Mouse (Mus musculus) lung, postnatal 36 days (tissue): ENCODE data around the gene Ccdc77.
A peak's percentile ranks its signal among the peaks of the same experiment; 100 is the strongest.

Experiments
- DNase-seq: peaks from one replicate; pipeline ENCODE4 v3.0.0; 2022; ENCODE audit warnings: mixed read lengths

The Ccdc77 gene

DNA sequence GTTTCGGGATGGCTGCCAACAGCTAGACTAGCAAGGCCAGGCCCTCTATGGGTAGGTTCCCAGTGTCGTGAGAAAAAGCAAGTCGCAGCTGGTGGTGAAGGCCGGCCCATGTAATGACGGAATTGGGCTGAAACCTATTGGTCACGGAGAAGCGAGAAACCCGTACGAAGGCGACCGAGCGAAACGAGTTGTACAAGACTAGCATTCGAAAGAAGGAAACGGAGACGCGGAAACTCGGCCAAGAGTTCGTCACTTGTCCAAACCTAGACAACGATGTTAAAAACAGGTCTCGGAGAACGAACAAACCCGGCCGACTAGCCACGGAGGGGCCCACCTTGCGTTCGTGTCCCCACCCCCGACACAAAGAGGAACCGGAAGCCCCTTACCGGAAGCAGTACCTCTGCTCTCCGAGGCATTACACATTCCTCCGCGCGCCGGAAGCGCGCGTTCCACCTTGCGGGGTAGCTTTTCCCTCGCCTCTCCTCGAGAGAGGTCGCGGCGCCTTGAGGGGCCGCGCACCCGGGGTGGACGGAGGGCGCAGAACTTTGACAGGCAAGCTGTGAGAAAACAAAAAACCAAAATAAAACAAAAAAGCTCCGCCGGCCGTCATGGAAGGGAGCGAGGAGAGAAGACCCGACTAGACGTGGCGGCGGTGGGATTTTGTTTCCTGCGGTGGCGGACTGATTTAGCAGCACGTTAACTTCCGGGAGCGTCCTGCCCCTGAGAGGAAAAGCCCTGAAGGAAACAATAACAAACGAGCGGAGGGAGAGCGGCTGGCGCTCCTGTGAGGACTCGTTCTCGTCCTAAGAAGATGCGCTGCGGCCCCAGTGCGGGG is at the start of gene Ccdc77, which contains the start of gene Kdm5a:
Gene Ccdc77, minus strand, starts transcription at position 687 of the 835 bp plus-strand sequence.
Gene Kdm5a, plus strand, starts transcription at position 437 of the 835 bp plus-strand sequence.
- DNase-seq = peak; percentile 94

DNA sequence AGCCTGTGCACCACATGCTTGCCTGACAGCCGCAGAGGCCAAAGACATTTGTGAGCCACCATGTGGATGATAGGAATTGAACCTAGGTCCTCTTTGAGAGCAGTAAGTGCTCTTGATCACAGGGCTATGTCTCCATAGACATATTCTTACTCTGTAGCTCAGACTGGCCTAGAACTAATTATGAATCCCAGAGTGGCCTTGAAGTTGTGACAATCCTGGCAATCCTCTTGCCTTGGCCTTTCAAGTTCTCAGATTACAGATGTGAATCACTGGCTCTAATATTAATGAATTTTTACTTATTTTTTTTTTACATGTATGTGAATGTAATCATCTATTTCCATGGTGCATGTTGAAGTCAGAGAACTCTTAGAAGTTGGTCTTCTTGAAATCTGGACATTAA is 39.8 kb upstream of the Ccdc77 start:
- DNase-seq = no peak

DNA sequence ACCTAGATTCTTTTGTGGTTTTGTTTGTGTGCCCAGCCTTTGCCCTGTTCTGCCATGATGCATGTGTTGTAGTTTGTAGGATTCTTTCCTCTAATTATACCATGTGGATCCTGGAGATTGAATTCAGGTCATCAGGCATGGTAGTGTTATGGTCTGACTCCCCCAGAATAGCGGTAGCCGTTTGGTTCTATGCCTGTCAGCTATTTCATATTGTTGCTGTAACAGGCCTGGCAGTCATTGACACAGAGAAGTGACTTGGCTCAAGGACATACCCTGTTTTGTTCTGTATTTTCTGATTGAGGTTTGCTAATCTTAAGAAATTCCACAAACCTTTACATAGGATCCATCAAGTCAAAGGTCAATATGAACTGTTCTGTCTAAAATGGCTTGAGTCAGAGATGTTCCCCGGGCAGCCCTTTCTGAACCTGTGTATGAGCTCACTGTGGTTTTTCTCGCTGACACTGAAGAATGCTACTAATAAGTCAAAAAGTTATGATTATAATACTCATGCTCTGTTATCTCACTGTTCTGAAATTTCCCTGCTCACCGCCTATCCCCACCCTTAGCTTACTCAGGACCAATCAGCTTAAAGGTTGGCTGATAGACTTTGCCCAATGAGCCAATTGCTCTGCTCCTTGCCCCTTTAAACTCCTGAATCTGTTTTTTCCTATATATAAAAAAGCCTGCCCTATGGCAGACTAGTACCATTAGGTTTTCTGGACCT is 31.6 kb upstream of the Ccdc77 start:
- no peak for DNase-seq

DNA sequence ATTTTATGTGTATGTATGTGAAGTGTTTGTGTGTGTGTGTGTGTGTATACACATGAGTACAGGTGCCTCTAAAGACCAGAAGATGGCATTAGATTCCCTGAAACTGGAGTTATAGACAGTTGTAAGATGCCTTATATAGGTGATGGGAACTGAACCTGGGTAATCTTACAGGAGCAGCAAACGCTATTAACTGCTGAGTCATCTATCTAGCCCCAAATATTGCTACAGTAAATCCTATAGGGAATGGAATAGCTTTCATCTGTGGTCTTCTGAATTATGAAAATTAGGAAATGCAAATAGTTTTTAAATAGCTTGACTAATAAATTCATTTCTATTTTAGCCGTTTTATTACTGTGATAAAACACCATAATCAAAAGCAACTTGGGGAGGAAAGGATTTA is 28.6 kb upstream of the Ccdc77 start:
- no peak for DNase-seq

GRCm38 (mm10) chr6:120390054-120390453 is 25.9 kb upstream of the Ccdc77 start:
- no peak for DNase-seq

DNA sequence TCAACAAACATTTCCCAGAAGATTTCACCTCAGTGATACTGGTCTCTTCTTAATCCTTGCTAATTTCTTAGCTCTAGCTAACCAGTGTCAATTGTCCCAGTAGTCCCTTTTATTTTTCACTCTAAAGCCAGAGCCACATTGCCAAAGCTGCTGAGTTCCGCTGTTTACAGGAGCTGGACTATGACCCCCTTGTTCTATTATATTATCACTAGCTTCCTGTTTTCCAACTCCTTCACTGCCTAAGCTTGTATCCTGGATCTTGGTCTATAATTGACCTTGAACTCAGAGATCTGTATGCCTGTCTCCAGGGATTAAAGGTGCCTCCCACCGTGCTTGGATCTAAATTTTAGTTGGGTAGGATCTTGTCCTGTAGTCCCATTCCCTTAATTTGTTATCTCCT is 12.6 kb upstream of the Ccdc77 start:
- DNase-seq = no peak

GRCm38 (mm10) chr6:120365051-120365450 is 877 bp upstream of the Ccdc77 start:
- DNase-seq = no peak

DNA sequence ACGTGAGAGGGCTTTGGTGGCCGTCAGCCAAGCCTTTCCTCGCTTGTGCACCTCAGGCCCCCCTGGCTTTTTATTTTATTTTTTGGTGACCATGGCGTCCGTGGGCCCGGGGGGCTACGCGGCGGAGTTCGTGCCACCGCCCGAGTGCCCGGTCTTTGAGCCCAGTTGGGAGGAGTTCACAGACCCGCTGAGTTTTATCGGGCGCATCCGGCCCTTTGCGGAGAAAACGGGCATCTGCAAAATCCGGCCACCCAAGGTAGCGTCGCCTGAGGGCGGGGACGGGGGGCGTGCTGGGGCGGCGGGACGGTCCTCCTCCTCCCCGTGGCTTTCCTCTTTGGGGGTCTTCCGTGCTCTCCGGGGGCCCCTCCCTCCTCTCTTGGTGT is 340 bp upstream of the Ccdc77 start:
- no peak for DNase-seq

GRCm38 (mm10) chr6:120362774-120363687 is 1.1 kb downstream of the Ccdc77 start:
- DNase-seq = no peak

DNA sequence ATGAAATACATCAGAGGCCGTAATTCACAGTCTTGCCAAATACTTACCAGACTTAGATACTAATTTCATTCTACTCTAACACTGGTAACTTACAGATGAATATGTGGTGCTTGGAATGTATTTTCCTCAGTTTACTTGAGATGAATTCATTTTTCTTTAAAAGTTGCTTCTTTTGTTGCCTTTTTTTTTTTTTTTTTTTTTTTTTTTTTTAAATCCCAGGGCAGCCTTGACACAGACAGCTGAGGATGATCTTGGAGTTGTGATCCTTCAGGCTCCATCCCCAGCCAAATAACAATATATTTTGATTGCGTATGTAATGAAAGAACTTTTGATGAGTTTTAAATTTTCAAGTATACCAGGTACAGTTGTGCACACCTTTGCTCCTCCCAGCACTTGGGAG is 2.0 kb downstream of the Ccdc77 start:
- DNase-seq = no peak

DNA sequence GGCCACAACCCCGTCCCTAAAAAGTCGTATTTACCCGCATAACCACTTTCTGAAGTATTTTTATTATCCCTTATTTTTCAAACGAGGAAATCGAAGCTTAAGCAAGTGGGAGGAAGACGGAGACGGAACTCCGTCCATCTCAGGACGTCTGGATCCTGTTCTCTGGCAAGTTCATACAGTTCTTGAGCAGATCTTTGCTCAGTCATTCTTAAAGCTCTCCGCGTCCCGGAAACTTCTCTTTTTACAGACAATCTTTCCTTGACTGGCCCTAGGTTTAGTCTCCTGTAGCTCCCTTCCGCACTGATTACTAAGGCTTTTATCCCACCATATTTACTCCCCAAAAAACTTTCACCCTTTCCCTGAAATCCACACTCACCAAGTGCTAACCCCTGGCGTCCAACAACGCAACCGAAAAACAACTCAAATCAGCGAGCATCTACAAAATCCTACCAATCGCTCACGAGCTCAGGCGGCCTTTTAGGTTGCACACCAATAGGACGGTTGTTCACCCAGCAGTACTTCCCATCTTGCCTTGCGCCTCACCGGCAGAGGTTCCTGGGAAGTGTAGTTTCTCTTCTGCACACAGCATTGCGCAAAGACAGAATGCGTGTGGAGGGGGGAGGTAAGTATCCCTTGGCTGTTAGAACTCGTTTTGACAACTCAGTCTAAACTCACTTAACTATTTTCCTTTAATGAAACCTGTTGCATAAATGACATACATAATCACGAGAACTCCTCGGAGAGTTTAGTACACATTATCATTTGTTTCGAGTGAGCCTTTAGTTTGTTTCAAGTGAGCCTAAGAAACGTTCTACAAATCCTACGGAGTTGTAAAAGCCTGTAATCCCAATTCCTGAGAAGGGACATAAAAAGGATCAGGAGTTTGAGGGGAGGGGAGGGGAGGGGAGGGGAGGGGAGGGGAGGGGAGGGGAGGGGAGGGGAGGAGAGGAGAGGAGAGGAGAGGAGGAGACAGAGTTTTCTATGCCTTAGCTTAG is 6.9 kb downstream of the Ccdc77 start:
- DNase-seq = peak; percentile 94

GRCm38 (mm10) chr6:120356478-120356877 is 7.7 kb downstream of the Ccdc77 start:
- no peak for DNase-seq

- DNase-seq = no peak
These were observed 15.2 kb downstream of the Ccdc77 start for GRCm38 (mm10) chr6:120349018-120349417.

DNA sequence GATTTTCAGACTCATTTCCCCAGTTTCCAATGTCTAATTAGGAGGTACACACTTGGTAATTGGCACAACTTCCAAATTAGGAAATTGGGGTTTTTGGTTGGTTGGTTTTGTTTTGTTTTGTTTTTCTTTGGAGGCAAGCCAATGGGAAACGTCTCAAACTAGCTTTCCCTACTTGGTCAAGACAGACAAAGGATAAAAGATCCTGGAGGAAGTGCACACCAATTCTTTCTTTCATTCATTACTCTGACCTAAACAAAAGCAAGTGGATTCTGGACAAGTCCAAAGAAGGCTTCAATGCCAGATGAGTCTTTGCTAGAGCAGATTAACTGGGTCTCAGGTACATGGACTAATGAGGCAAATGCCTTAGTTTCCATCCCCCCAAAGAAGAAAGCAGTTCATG is 20.2 kb downstream of the Ccdc77 start:
- no peak for DNase-seq

- DNase-seq = no peak
These were observed 31.8 kb downstream of the Ccdc77 start for GRCm38 (mm10) chr6:120332351-120332750.

GRCm38 (mm10) chr6:120324295-120324927 is 39.8 kb downstream of the Ccdc77 start:
- DNase-seq = peak; percentile 80

- no peak for DNase-seq
These were observed 43.8 kb downstream of the Ccdc77 start for GRCm38 (mm10) chr6:120320369-120320768.

- DNase-seq = no peak
These were observed 45.0 kb downstream of the Ccdc77 start for GRCm38 (mm10) chr6:120319129-120319528.

DNA sequence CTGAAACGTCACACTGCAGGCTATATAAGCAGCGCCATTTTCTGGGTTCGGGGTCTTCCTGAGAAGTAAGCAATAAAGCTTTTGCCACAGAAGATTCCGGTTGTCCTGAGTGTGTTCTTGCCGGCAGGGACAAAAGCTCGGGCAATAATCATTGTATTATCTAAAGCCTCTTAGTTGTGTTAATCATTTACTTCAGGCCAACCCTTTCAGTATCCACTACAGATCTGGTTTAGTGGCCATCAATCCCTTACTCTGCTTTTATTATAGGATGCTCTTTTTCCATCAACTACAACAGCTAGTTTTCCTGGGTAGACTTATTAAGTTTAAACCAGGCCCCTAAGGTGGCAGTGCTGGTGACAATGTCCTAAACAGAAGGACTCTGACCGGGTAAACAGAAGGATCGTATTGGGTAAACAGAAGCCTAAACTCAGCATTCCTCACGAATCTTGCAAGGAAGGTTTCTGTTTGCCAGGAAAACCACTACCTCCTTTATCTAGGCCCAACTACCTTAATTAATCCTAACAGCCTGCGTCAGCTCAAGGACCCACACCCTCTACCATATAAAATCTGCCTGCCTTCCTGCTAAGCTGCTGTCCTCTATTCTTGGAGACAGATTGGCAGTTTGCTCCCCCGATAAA is 45.8 kb downstream of the Ccdc77 start:
- DNase-seq = no peak

DNA sequence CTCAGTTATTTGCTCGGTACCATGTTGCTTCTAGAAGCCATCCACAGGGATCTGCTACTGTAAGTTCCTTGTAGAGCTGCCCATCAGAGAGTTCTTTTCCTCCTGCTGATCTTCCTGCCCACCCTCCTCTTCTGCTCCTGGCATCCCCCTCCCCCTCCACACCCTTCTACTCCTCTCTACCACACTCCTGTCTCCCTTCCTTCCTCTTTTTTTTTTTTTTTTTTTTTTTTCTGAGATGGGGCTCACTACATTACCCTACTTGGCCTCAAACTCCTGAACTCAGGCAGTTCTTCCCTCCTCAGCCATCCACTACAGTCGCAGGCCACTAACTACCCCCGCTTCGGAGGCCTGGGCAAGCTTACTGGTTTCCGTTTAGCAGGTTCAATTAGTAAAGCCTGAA is 51.7 kb downstream of the Ccdc77 start:
- no peak for DNase-seq

GRCm38 (mm10) chr6:120309787-120310186 is 54.4 kb downstream of the Ccdc77 start:
- no peak for DNase-seq
